Mouse (Mus musculus) forebrain, postnatal 0 days (tissue): ENCODE data around the gene Klk8. TPM values are rescaled to one million over a fixed set of nuclear protein-coding genes. Genes with fewer than 3 reads are reported as not detected.
A peak's percentile ranks its signal among the peaks of the same experiment; 100 is the strongest.

Source experiments
- ATAC-seq: fragments of 200-750 bp; cut with Nextera tagmentation; 2 replicates; pipeline ENCODE4 v1.8.0; 2017; ENCODE audit warnings: mild to moderate bottlenecking, moderate library complexity
- DNase-seq: peaks from one replicate; pipeline ENCODE4 v3.0.0-alpha.2; 2015
- H3K27ac ChIP-seq: fragments of 300-500 bp; sonication (generic); 2 replicates; pipeline ENCODE4 v1.5.1; 2014; ENCODE audit warnings: low read depth, mild to moderate bottlenecking, antibody characterized with exemption, low read length, moderate library complexity, mixed read lengths
- H3K27me3 ChIP-seq: fragments of 300-500 bp; sonication (generic); 2 replicates; pipeline ENCODE4 v1.6.1; 2014; ENCODE audit warnings: mild to moderate bottlenecking, low read length, mixed read lengths; ENCODE audit not compliant: insufficient read depth
- H3K36me3 ChIP-seq: fragments of 300-500 bp; sonication (generic); 2 replicates; pipeline ENCODE4 v1.6.1; 2014; ENCODE audit warnings: mild to moderate bottlenecking, moderate library complexity; ENCODE audit not compliant: insufficient read depth
- H3K4me1 ChIP-seq: fragments of 300-500 bp; sonication (generic); 2 replicates; pipeline ENCODE4 v1.6.1; 2014; ENCODE audit warnings: antibody characterized with exemption; ENCODE audit not compliant: insufficient read depth
- H3K4me2 ChIP-seq: fragments of 300-500 bp; sonication (generic); 2 replicates; pipeline ENCODE4 v1.6.1; 2014; ENCODE audit warnings: low read depth, mild to moderate bottlenecking, moderate library complexity
- H3K4me3 ChIP-seq: fragments of 300-500 bp; sonication (generic); 2 replicates; pipeline ENCODE4 v1.5.1; 2014; ENCODE audit warnings: low read depth, low read length, mixed read lengths
- H3K9ac ChIP-seq: fragments of 300-500 bp; sonication (generic); 2 replicates; pipeline ENCODE4 v1.6.1; 2014; ENCODE audit warnings: mild to moderate bottlenecking
- H3K9me3 ChIP-seq: fragments of 300-500 bp; sonication (generic); 2 replicates; pipeline ENCODE4 v1.6.1; 2016; ENCODE audit warnings: low read length
- CTCF ChIP-seq: sonication (generic); IDR thresholded peaks from 2 replicates; pipeline ENCODE4 v1.5.1; 2016; ENCODE audit warnings: antibody characterized with exemption, control low read depth, low read depth
- WGBS: fragments of 180-500 bp; shearing (Covaris S2); extraction: QIAGEN DNeasy Blood & Tissue Kit; methylation state at CpG from one replicate; pipeline ENCODE4 v1.1.7; 2014; 5-methylcytosine and 5-hydroxymethylcytosine counted together
- polyA plus RNA-seq: library from polyadenylated mRNA; unstranded; fragments of >200 nt; fragmentation: Nextera tagmentation; extraction: Ambion mirVana; gene quantifications from 2 replicates; pipeline ENCODE4 v1.2.1, GENCODE M21; 2015
- total RNA-seq: library from RNA; depleted of rRNA; stranded (reverse); fragments of >200 nt; gene quantifications from 2 replicates; pipeline ENCODE4 v1.2.3, GENCODE M21; 2014

Gene Klk8
- total and polyA plus RNA-seq, 2 experiments from 2014 or later, result 8.4 to 10.4 TPM

DNA sequence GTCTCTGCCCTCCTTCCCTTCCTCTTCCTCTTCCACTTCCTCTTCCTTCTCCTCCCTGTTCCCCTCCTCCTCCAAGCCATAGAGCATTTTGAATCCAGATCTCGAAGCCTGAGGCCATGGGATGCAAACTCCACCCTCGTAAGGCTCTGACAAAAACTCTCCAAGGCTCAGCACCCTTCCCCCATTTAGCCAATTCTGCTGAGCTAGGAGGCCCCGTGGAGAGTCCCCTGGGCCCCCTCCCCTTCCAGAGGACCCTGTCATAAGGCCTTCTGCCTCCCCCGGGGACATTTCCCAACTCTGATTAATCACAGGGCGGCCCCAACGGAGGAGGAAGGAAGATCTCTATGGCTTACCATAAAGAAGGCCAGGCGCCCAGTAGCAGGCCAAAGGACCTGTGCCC, 5.8 kb upstream of the Klk8 start, which contains the start of gene Klk9:
Gene Klk9, plus strand, starts transcription at position 301 of the 400 bp plus-strand sequence.
- WGBS, result 78% methylated on average over 7 of the region's 7 CpGs
- no peak for ATAC-seq
- H3K9me3 ChIP-seq, result no peaks in the 10 kb centered on the region
- H3K4me3 ChIP-seq, result no peak within 1 kb of the TSS
- DNase-seq, result no peak
- no peak within 1 kb of the TSS for H3K27ac ChIP-seq
- H3K4me1 ChIP-seq, result no peaks in the 10 kb centered on the region
- no peaks in the 10 kb centered on the region; the same call in 1 of the 2 replicates for H3K27me3 ChIP-seq
- no peak for TF ChIP-seq CTCF
- H3K9ac ChIP-seq, result no peak within 1 kb of the TSS
- no peak within 1 kb of the TSS for H3K4me2 ChIP-seq
- H3K36me3 ChIP-seq, result no peaks in the 10 kb centered on the region

DNA sequence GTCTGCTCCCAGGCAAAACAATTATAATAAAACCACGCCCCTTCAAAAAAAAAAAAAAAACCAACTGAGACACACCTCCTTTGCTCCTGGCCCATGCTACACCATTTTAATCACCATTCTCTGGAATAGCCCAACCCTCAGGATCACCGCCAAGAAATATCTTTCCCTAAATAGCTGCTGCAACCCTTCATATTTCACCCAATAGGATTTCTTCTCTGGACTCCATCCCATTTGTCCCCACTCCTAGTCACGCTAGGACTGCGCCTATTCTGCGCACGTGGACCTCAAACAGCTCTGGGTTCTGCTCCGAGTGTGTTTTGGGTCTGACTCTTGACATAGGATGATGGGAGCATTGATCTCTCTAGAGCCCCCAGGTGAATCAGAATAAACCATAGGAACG, 1.0 kb upstream of the Klk8 start:
- Histone ChIP-seq H3K27me3 (no peaks in the 10 kb centered on the region; the same call in 1 of the 2 replicates), H3K9me3 (no peaks in the 10 kb centered on the region), H3K9ac (peak overlapping the region; percentile 48; the same call in 1 of the 2 replicates), H3K27ac (no peak overlapping the region), H3K4me3 (peak overlapping the region; percentile 51), H3K36me3 (no peaks in the 10 kb centered on the region), H3K4me2 (peak overlapping the region; percentile 62), H3K4me1 (no peaks in the 10 kb centered on the region)
- TF ChIP-seq CTCF, result no peak
- ATAC-seq (peak; percentile 40), DNase-seq (peak; percentile 11)
- WGBS, result 6% methylated on average over 8 of the region's 8 CpGs

DNA sequence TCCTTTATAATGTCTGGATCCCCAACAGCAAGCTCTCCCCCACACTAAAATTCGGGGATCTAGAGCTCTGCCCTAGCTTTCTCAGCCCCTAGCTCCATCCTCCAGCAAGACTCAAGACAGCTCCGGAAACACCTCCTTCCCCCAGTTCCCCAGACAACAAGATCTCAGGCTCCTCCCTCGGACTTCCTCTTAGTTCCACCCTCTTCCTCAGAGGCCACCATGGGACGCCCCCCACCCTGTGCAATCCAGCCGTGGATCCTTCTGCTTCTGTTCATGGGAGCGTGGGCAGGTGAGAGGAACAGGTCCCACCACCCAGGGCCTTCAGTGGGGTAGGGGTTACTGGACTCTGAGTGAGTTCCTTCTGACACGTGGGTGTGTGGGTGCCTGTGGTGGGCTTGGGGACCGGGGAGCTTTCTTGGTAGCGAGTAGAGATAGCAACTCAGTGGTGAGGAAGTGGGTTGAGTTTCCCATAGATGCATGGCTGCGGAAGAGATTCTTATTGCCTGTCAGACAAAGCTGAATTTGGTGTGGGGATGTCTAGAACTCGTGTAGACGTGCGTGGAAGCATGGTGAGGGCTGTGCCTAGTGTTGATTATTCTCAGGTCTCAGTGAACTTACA, 576 bp downstream of the Klk8 start:
- Histone ChIP-seq H3K4me2 (peak overlapping the region; percentile 62), H3K36me3 (no peaks in the 10 kb centered on the region), H3K27ac (no peak overlapping the region), H3K9ac (peak overlapping the region; percentile 48; the same call in 1 of the 2 replicates), H3K4me3 (peak overlapping the region; percentile 51), H3K4me1 (no peaks in the 10 kb centered on the region), H3K27me3 (no peaks in the 10 kb centered on the region; the same call in 1 of the 2 replicates), H3K9me3 (no peaks in the 10 kb centered on the region)
- peak; percentile 13 for DNase-seq
- 38% methylated on average over 13 of the region's 13 CpGs for WGBS
- no peak for TF ChIP-seq CTCF
- ATAC-seq, result peak; percentile 83

DNA sequence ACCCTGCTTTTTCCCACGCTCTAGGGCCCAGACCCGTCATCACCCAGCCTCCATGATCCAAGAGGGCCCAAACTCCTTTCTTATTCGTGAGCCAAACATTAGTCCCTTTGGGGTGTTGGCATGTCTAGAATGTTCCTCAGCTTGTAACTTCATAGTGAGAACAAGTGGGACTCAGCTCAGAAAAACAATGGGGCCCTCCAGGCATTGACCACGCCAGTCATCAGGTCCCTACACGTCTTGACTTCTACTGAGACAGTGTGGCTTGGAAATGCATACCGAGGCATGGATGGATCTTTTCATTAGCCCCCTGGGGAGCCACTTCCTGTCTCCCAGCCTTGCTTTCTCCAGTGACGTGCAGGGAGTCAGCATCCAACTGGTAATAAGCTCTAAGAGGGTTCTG, 2.5 kb downstream of the Klk8 start:
- WGBS, result 76% methylated on average over 7 of the region's 7 CpGs
- Histone ChIP-seq H3K4me2 (no peak overlapping the region), H3K36me3 (no peaks in the 10 kb centered on the region), H3K4me1 (no peaks in the 10 kb centered on the region), H3K27ac (no peak overlapping the region), H3K4me3 (no peak overlapping the region), H3K27me3 (no peaks in the 10 kb centered on the region; the same call in 1 of the 2 replicates), H3K9ac (no peak overlapping the region), H3K9me3 (no peaks in the 10 kb centered on the region)
- TF ChIP-seq CTCF, result no peak
- ATAC-seq (no peak), DNase-seq (no peak)

DNA sequence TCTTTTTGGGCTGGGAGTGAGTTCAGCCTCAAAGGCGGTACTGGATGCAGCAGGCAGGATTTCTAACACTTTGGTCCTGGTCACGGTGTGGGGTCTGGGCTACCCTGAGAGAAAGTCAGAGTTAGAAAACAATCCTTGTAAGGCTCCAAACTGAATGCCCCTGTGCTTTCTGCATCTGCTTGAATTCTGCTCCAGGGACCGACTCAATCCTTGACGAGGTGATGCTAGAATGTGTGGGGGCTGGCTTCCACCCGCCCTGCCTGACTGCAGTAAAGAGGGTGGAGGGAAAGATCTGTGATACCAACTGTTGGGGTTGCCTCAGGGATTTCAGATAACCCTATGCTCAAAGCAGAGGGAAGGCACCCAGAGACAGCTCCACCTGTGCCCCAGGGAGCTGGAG, 13.6 kb downstream of the Klk8 start, which contains the start of gene Klk7:
Gene Klk7, plus strand, starts transcription at position 301 of the 400 bp plus-strand sequence.
- H3K27me3 ChIP-seq, result no peaks in the 10 kb centered on the region
- no peaks in the 10 kb centered on the region for H3K36me3 ChIP-seq
- TF ChIP-seq CTCF, result no peak
- H3K4me2 ChIP-seq, result no peak within 1 kb of the TSS
- no peaks in the 10 kb centered on the region for H3K9me3 ChIP-seq
- H3K9ac ChIP-seq, result no peak within 1 kb of the TSS
- no peak for ATAC-seq
- H3K27ac ChIP-seq, result no peak within 1 kb of the TSS
- no peaks in the 10 kb centered on the region for H3K4me1 ChIP-seq
- 61% methylated on average over 5 of the region's 5 CpGs for WGBS
- no peak for DNase-seq
- no peak within 1 kb of the TSS for H3K4me3 ChIP-seq

DNA sequence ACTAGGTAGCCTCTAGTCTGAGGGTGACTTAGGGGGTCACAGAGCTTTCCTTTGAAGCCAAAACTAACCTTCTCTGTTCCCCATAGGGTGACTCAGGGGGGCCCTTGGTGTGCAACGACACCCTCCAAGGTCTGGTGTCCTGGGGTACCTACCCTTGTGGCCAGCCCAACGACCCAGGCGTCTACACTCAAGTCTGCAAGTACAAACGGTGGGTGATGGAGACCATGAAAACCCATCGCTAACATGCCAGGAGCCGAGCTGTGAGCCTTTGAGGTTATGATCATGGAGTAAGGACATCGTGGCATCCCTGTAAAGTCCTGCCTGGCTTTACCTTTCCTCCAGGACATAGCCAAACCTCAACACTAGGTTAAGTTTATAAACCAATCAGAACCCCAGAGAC, 17.8 kb downstream of the Klk8 start:
- H3K4me3 ChIP-seq, result no peak overlapping the region
- no peak overlapping the region for H3K27ac ChIP-seq
- WGBS, result 92% methylated on average over 7 of the region's 7 CpGs
- no peak for TF ChIP-seq CTCF
- H3K27me3 ChIP-seq, result no peaks in the 10 kb centered on the region
- no peaks in the 10 kb centered on the region for H3K4me1 ChIP-seq
- H3K9ac ChIP-seq, result no peak overlapping the region
- H3K9me3 ChIP-seq, result no peaks in the 10 kb centered on the region
- ATAC-seq (no peak), DNase-seq (no peak)
- H3K36me3 ChIP-seq, result no peaks in the 10 kb centered on the region
- no peak overlapping the region for H3K4me2 ChIP-seq

DNA sequence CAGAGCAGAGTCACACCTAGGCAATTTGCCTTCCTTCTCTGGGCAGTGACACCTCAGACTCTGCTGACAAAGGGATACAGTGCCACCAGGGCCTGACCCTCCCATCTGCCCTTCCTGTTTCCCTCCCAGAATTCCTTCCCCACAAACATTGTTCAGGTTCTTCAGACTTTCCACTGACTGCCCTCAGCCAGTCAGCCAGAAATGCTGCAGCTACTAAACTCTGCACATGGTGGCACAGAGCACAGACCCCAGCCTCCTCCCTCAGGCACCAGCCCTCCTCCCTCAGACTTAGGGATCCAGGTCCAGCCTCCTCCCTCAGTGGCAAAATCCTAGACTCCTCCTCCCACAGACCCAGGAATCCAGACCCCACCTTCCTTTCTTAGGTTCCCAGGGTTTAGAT, 19.4 kb downstream of the Klk8 start:
- Histone ChIP-seq H3K9me3 (no peaks in the 10 kb centered on the region), H3K4me1 (no peaks in the 10 kb centered on the region), H3K4me2 (no peak overlapping the region), H3K27ac (no peak overlapping the region), H3K4me3 (no peak overlapping the region), H3K9ac (no peak overlapping the region), H3K36me3 (no peaks in the 10 kb centered on the region), H3K27me3 (no peaks in the 10 kb centered on the region)
- no peak for TF ChIP-seq CTCF
- ATAC-seq, result no peak
- DNase-seq, result no peak
